Mouse (Mus musculus): ENCODE data around the gene Abcf2.

GRCm38 (mm10) chr5:24541144-24541569 is 36.1 kb downstream of the Abcf2 start:
- TF ChIP-seq CTCF (IDR thresholded peaks at IDR 0.05; ENCODE audit: borderline replicate concordance, insufficient read depth, low read depth, low read length) (no peak), POLR2A (IDR thresholded peaks at IDR 0.05; ENCODE audit: borderline replicate concordance, insufficient read depth, low read length) (no peak)

All from cerebellum, adult 2 months (tissue).